Mouse (Mus musculus) ES-Bruce4 (cell line): ENCODE measurements at regions not wholly inside any gene's neighbourhood (a gene's known extent, or its start where the extent isn't known, plus 50 kb on each side); places are given as distances from the start of the nearest gene placed in this dataset.

Experiments
- H3K27ac ChIP-seq: 2 replicates; pipeline ENCODE4 v1.5.1; 2012; ENCODE audit warnings: low read length, inconsistent platforms; ENCODE audit not compliant: insufficient read depth
- H3K27me3 ChIP-seq: 2 replicates; pipeline ENCODE4 v1.6.1; 2012; ENCODE audit warnings: mild to moderate bottlenecking, low read length, inconsistent platforms; ENCODE audit not compliant: control insufficient read depth, poor library complexity, insufficient read depth, severe bottlenecking
- H3K36me3 ChIP-seq: 2 replicates; pipeline ENCODE4 v1.6.1; 2012; ENCODE audit warnings: inconsistent platforms, mild to moderate bottlenecking, low read length, moderate library complexity; ENCODE audit not compliant: control insufficient read depth, poor library complexity, insufficient read depth, severe bottlenecking
- H3K4me1 ChIP-seq: one replicate; pipeline ENCODE4 v1.8.1; 2011; ENCODE audit warnings: low read length; ENCODE audit not compliant: control insufficient read depth, insufficient read depth
- H3K4me3 ChIP-seq: 2 replicates; pipeline ENCODE4 v1.5.1; 2011; ENCODE audit warnings: low read depth, mild to moderate bottlenecking, low read length
- H3K9ac ChIP-seq: 2 replicates; pipeline ENCODE4 v1.6.1; 2012; ENCODE audit warnings: low read depth, mild to moderate bottlenecking, inconsistent platforms; ENCODE audit not compliant: poor library complexity, severe bottlenecking
- H3K9me3 ChIP-seq: replicated peaks from 2 replicates; pipeline ENCODE4 v1.6.1; 2012; ENCODE audit warnings: mild to moderate bottlenecking, low read length, inconsistent platforms; ENCODE audit not compliant: control insufficient read depth, poor library complexity, insufficient read depth, severe bottlenecking
- CTCF ChIP-seq: IDR thresholded peaks from one replicate; pipeline ENCODE4 v1.8.1; 2011; ENCODE audit warnings: low read depth, low read length
- EP300 ChIP-seq: IDR thresholded peaks from 2 replicates; pipeline ENCODE4 v1.6.1; 2011; ENCODE audit warnings: low read depth, low read length; ENCODE audit not compliant: insufficient read depth
- POLR2A ChIP-seq: IDR thresholded peaks from one replicate; pipeline ENCODE4 v1.8.1; 2011; ENCODE audit warnings: low read length; ENCODE audit not compliant: insufficient read depth

GRCm38 (mm10) chr11:109060527-109060908, 83.7 kb downstream of the E030025P04Rik start:
- TF ChIP-seq CTCF (no peak), EP300 (no peak), POLR2A (no peak)
- no peak overlapping the region for H3K4me3 ChIP-seq

GRCm38 (mm10) chr11:109059863-109060526, 84.2 kb downstream of the E030025P04Rik start:
- H3K27ac ChIP-seq = no peak overlapping the region
- H3K4me3 ChIP-seq = no peak overlapping the region
- H3K9me3 ChIP-seq = no peaks in the 10 kb centered on the region
- TF ChIP-seq EP300 = no peak
- no peak for TF ChIP-seq POLR2A
- TF ChIP-seq CTCF = no peak
- H3K4me1 ChIP-seq = no peaks in the 10 kb centered on the region
- no peaks in the 10 kb centered on the region for H3K27me3 ChIP-seq
- H3K36me3 ChIP-seq = no peaks in the 10 kb centered on the region
- no peak overlapping the region for H3K9ac ChIP-seq

More at GRCm38 (mm10) chr11:109060527-109060908, 83.7 kb downstream of the E030025P04Rik start:
- no peaks in the 10 kb centered on the region for H3K4me1 ChIP-seq
- H3K27me3 ChIP-seq = no peaks in the 10 kb centered on the region
- H3K9me3 ChIP-seq = no peaks in the 10 kb centered on the region
- no peak overlapping the region for H3K9ac ChIP-seq
- no peak overlapping the region for H3K27ac ChIP-seq
- H3K36me3 ChIP-seq = no peaks in the 10 kb centered on the region

- no peaks in the 10 kb centered on the region for H3K9me3 ChIP-seq
- H3K4me3 ChIP-seq = no peak overlapping the region
- no peaks in the 10 kb centered on the region for H3K27me3 ChIP-seq
- H3K27ac ChIP-seq = no peak overlapping the region
- no peaks in the 10 kb centered on the region for H3K36me3 ChIP-seq
- H3K4me1 ChIP-seq = no peaks in the 10 kb centered on the region
- TF ChIP-seq POLR2A (no peak), CTCF (no peak), EP300 (no peak)
- no peak overlapping the region for H3K9ac ChIP-seq
Measured at GRCm38 (mm10) chr11:109058021-109058420, 86.1 kb downstream of the E030025P04Rik start.

- H3K36me3 ChIP-seq = no peaks in the 10 kb centered on the region
- H3K27ac ChIP-seq = no peak overlapping the region
- H3K4me1 ChIP-seq = no peaks in the 10 kb centered on the region
- no peak overlapping the region for H3K4me3 ChIP-seq
- no peaks in the 10 kb centered on the region for H3K9me3 ChIP-seq
- TF ChIP-seq CTCF = no peak
- TF ChIP-seq POLR2A = no peak
- TF ChIP-seq EP300 = no peak
- no peaks in the 10 kb centered on the region for H3K27me3 ChIP-seq
- no peak overlapping the region for H3K9ac ChIP-seq
Measured at GRCm38 (mm10) chr11:109048257-109049101, 95.7 kb downstream of the E030025P04Rik start.

GRCm38 (mm10) chr11:109047483-109048110, 96.6 kb downstream of the E030025P04Rik start:
- Histone ChIP-seq H3K9ac (no peak overlapping the region), H3K4me3 (no peak overlapping the region), H3K4me1 (no peaks in the 10 kb centered on the region), H3K9me3 (no peaks in the 10 kb centered on the region), H3K36me3 (no peaks in the 10 kb centered on the region), H3K27ac (no peak overlapping the region), H3K27me3 (no peaks in the 10 kb centered on the region)
- TF ChIP-seq CTCF (no peak), POLR2A (no peak), EP300 (no peak)
